Mouse (Mus musculus): Measurements from ENCODE around the gene Prss58.

Gene Prss58

DNA sequence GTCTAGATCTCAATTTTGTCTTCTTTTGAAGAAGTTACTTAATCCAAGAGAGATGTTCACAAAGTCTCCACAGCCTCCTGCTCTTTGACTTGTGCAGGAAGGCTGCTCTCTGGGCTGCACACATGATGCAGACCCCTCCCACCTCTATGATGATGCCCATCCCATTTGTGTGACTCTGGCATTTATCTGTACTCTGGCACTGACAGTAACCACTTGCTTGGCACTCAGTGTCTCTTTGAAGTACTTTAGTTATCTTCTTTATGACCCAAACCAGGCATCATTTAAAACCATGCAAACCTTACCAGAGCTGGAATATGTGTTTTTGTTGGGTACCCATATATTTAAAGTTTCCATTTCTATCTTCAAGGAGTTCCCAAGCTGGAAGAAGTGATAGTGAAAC, at the start of gene Prss58:
TSS of gene Prss58 (minus strand) at position 101 of the 400 bp plus-strand sequence.
- DNase-seq (ENCODE audit: low spot score), result no peak

DNA sequence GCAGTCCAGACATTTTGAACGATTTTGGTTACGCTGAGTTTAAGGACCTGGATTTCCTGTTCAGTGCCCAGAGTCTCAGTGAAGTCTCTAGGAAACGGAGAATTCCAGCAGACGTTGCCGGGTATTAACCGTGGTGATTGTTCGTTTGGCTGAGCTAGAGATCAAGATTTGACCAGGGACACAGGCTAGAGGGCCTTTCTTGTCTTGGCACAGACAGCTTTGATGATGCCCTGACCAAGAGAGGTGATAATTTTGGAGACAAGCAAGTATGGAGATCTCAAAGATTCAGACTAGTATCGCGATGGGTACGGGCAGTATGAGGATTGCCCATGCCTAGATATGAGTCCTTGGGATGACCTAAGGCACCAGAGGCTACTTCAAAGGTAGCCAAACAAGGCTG, 40.3 kb upstream of the Prss58 start, which contains the start of gene 1700074P13Rik:
TSS of gene 1700074P13Rik (minus strand) at position 101 of the 400 bp plus-strand sequence.
- no peak for DNase-seq (ENCODE audit: low spot score)

DNA sequence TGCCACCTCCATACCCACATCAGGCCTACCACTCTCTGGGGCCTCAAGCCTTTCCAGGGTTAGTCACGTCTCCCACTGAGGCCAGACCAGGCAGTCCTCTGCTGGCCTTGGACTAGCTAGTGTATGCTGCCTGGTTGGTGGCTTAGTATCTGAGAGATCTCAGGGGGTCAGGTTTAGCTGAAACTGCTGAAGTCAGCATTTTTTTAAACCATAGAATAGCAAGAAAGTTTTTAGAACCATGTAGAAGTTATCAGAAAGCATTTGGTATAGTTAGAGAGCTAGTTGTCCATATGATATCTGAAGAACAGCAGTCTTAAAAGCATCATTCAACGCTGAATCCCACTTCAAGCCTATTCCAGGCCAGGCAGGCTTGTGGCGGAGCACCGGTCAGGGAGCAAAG, 19.8 kb upstream of the Prss58 start:
- no peak for DNase-seq (ENCODE audit: low spot score)

DNA sequence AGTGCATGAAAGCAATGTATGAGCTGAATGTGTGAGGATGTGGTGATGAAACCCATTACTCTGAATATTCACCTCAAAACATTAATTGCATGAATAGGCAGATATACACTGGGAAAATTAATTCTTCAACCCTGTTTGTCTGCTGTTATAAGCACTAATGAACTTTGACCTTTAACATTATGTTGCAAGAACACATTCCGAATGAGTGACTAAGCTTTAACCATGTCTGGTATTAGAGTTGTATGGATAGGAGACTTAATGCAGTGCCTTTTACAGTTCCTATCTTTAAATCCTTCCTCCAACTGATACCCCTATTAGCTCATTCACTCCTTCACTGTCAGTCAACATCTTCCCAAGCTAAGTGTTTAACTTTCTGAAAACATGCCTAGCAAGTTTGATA, 5.5 kb downstream of the Prss58 start:
- DNase-seq (ENCODE audit: low spot score), result no peak

DNA sequence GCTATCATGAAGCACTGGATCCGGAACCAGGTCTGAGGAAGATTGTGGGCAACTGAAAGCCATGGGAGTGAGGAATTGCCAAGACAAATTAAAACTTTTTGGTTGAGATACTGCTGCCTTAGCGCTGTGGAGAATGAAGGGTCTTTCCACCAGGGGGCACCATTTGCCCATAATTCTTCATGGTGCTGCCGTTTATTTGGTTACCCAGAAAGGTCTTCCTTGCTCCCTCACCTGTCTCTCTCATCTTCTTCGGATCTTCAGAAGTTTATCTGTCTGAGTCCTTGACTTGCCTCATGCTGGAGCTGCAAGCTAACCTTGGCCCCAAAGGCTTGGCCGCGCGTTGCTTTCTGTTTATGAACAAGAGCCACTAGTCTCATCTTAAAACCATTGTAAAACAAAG, 6.6 kb downstream of the Prss58 start:
- no peak for DNase-seq (ENCODE audit: low spot score)

DNA sequence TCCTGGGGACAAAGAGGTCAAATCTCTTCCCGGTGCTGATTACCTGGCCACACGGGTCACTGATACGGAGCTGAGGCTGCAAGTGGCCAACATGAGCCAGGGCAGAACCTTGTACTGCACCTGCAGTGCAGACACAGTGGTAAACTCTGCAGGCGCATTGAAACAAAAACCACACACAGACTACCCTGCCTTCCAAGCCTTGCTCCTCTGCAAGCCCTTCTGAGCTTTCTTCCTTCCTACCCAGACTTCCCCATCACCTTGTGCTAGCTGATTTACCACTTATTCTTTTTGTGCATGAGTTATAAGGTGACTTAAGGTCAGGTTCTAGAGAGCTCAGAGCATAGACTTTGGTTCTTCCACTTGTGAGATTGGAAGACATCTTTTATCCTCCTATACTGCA, 8.4 kb downstream of the Prss58 start:
- DNase-seq (ENCODE audit: low spot score), result no peak

DNA sequence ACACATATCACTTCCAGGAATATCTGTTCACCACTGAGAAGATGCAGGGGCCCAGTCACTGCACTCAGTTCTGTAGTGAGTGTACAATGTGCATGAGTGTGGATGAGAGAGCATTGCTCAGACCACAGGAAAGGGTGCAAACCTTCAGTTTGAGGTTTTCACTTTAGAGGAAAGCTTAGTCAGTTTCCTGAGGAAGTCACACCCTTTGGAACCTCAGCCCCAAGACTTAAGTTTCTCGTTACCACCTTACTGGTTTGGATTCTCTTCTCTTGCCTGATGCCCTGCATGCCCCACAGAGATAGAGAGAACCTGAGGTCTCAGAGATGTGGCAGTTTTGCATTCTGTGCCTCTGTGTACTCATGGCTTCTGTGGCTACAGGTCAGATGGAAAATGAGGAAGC, 9.2 kb downstream of the Prss58 start:
- DNase-seq (ENCODE audit: low spot score), result no peak

DNA sequence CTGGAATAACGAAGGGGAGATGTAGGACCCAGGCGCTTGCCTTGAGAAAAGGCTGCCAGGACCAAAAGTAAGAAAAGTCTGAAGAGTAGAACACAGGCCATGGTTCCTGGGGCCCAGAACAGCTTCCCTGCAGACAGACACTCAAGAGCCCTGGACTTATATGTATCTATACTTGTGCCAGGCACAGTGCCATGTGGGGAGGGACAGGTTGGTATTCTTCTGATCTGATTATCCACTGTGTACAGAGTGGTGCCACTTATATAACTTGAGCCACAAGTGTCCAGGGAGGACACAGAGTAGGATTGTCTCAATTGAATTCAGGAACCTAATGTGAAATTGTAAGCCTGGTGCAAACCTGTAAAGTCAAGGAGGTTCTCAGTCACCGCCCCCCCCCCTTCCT, 12.8 kb downstream of the Prss58 start, which contains the start of gene Moxd2:
TSS of gene Moxd2 (minus strand) at position 101 of the 400 bp plus-strand sequence.
- no peak for DNase-seq (ENCODE audit: low spot score)

DNA sequence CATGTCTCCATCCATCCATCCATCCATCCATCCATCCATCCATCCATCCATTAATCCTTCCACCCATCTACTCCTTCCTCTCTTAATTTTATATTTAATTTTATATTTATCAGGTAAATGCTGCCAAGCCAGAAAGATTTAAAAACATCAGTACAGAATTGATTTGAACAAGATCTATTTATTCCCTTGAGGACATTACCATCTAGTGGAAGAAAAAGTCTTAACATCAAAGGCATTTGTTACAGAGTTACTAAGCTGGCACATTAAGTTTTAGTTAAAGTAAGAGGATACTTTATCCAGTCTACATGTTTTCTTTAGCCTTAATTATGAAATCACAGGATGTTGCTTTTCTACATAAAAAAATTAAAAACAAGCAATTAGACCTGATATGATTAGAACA, 54.9 kb downstream of the Prss58 start:
- no peak for DNase-seq (ENCODE audit: low spot score)
